Mouse (Mus musculus): ENCODE results near the gene Wdr31.

The Wdr31 gene

GRCm38 (mm10) chr4:62470598-62471051 lies at the start of gene Wdr31:
TSS of gene Wdr31 (minus strand) at chr4:62470896.
- CTCF ChIA-PET = no interaction called here

GRCm38 (mm10) chr4:62519849-62520233 lies 49.1 kb upstream of the Wdr31 start, which contains the start of gene Alad:
TSS of gene Alad (minus strand) at chr4:62519918.
- CTCF ChIA-PET = interaction anchor here (0.6 kb wide), 1 partner anchor 36 kb away, joined by 4 read pairs; no protein-coding TSS in a partner anchor

GRCm38 (mm10) chr4:62519122-62519848 lies 48.6 kb upstream of the Wdr31 start:
- CTCF ChIA-PET = no interaction called here

- CTCF ChIA-PET = no interaction called here
Measured at GRCm38 (mm10) chr4:62518416-62519121, 47.9 kb upstream of the Wdr31 start.

- CTCF ChIA-PET = no interaction called here
Measured at GRCm38 (mm10) chr4:62517538-62518415, 47.1 kb upstream of the Wdr31 start.

GRCm38 (mm10) chr4:62517046-62517445 lies 46.4 kb upstream of the Wdr31 start:
- CTCF ChIA-PET = no interaction called here

- CTCF ChIA-PET = no interaction called here
Measured at GRCm38 (mm10) chr4:62516579-62516978, 45.9 kb upstream of the Wdr31 start.

- CTCF ChIA-PET = no interaction called here
Measured at GRCm38 (mm10) chr4:62516079-62516478, 45.4 kb upstream of the Wdr31 start.

- CTCF ChIA-PET = no interaction called here
Measured at GRCm38 (mm10) chr4:62515490-62515889, 44.8 kb upstream of the Wdr31 start.

GRCm38 (mm10) chr4:62514995-62515394 lies 44.3 kb upstream of the Wdr31 start:
- CTCF ChIA-PET = no interaction called here

- CTCF ChIA-PET = no interaction called here
Measured at GRCm38 (mm10) chr4:62513998-62514506, 43.4 kb upstream of the Wdr31 start.

- CTCF ChIA-PET = no interaction called here
Measured at GRCm38 (mm10) chr4:62509946-62510345, 39.2 kb upstream of the Wdr31 start.

- CTCF ChIA-PET = no interaction called here
Measured at GRCm38 (mm10) chr4:62508839-62509238, 38.1 kb upstream of the Wdr31 start.

- CTCF ChIA-PET = interaction anchor here (0.9 kb wide), 1 partner anchor 9 kb away, joined by 3 read pairs; no protein-coding TSS in a partner anchor
Measured at GRCm38 (mm10) chr4:62506798-62507197, 36.1 kb upstream of the Wdr31 start.

- CTCF ChIA-PET = no interaction called here
Measured at GRCm38 (mm10) chr4:62505991-62506390, 35.3 kb upstream of the Wdr31 start.

- CTCF ChIA-PET = interaction anchor here (0.5 kb wide), 1 partner anchor 11 kb away, joined by 3 read pairs; no protein-coding TSS in a partner anchor
Measured at GRCm38 (mm10) chr4:62503374-62503970, 32.8 kb upstream of the Wdr31 start, which contains the start of gene Hdhd3. TSS of gene Hdhd3 (minus strand) at chr4:62503467.

GRCm38 (mm10) chr4:62502969-62503368 lies 32.3 kb upstream of the Wdr31 start:
- CTCF ChIA-PET = interaction anchor here (0.5 kb wide), 1 partner anchor 11 kb away, joined by 3 read pairs; no protein-coding TSS in a partner anchor

GRCm38 (mm10) chr4:62501964-62502732 lies 31.5 kb upstream of the Wdr31 start:
- CTCF ChIA-PET = interaction anchor here (0.9 to 1.3 kb wide), 2 partner anchors 9 to 28 kb away, joined by 3 to 4 read pairs; no protein-coding TSS in a partner anchor

- CTCF ChIA-PET = interaction anchor here (0.9 to 1.3 kb wide), 2 partner anchors 8 to 28 kb away, joined by 3 to 4 read pairs; no protein-coding TSS in a partner anchor
Measured at GRCm38 (mm10) chr4:62501534-62501933, 30.8 kb upstream of the Wdr31 start.

GRCm38 (mm10) chr4:62500799-62501198 lies 30.1 kb upstream of the Wdr31 start:
- CTCF ChIA-PET = no interaction called here
